Mouse (Mus musculus) adipocyte (in vitro differentiated cells): ENCODE data around the gene 1700049E17Rik2.
"Not testable (repeated sequence)": the region's sequence is repeated elsewhere in the genome, so short reads cannot be mapped to it uniquely, and the experiment has no call there.

Experiments
- DNase-seq: peaks from one replicate; pipeline ENCODE4 v3.0.0-alpha.2; 2016; ENCODE audit warnings: low spot score

The 1700049E17Rik2 gene

DNA sequence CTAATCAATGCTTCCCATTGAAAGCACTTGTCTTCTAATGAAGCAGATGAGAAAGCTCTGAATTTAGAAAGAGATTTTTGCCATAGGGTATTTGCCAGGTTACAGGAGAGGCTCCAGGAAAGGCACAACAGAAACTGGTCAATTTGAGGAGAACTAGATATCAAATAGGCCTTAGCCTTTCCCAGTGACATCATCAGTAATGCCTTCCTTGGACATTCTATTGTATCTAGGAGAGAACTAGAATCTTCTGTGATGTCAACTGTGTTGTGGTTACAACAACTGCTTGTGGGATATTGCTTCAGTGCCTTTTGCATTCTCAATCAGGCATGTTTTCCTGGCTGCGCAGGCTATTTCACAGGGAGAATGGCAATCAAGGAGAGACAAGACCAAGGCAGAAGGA is at the start of gene 1700049E17Rik2:
Gene 1700049E17Rik2, plus strand, starts transcription at position 301 of the 400 bp plus-strand sequence.
- DNase-seq = not testable (repeated sequence)

DNA sequence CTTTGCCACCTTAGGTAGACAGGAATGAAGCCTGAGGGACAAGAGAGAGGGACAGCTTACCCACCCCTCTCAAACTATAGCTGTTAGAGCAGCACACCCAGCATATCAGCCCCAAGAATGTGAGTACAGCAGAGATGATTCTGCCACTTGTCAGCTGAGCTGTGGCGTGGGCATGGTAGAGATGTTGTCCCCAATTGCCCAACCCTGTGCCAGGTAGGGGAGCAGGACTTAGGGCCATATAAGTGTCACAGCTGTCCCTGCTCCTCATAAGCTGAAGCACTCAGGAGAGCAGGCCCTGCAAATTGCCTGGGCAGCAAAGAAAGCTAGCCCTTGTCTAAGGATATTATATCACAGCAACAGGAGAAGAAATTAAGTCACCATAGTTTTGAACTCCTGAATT is 48.3 kb upstream of the 1700049E17Rik2 start:
- not testable (repeated sequence) for DNase-seq

DNA sequence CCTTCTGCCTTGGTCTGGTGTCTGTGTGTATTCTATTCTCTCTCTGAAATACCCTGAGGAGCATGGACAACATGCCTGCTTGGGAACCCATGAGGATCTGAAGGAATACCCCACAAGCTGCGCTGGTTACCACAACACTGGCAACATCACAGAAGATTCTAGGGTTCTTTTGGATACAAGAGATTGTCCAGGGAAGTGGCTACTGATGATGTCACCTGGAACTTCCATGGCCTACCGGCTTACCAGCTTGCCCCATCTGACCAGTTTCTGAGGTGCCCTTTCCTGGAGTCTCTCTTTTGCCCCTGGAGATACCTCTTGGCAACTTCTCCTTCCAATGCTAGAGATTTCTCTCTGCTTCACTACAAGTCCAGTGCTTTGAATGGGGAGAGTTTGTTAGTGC is 17.5 kb upstream of the 1700049E17Rik2 start, which contains the start of gene Gm7970:
Gene Gm7970, minus strand, starts transcription at position 101 of the 400 bp plus-strand sequence.
- not testable (repeated sequence) for DNase-seq

- not testable (repeated sequence) for DNase-seq
Observed at GRCm38 (mm10) chr14:41586346-41586745, 13.3 kb downstream of the 1700049E17Rik2 start.

GRCm38 (mm10) chr14:41600935-41601334 is 27.9 kb downstream of the 1700049E17Rik2 start:
- DNase-seq = not testable (repeated sequence)

- DNase-seq = not testable (repeated sequence)
Observed at GRCm38 (mm10) chr14:41610690-41611089, 37.7 kb downstream of the 1700049E17Rik2 start.

GRCm38 (mm10) chr14:41622535-41622934 is 49.5 kb downstream of the 1700049E17Rik2 start:
- DNase-seq = not testable (repeated sequence)

DNA sequence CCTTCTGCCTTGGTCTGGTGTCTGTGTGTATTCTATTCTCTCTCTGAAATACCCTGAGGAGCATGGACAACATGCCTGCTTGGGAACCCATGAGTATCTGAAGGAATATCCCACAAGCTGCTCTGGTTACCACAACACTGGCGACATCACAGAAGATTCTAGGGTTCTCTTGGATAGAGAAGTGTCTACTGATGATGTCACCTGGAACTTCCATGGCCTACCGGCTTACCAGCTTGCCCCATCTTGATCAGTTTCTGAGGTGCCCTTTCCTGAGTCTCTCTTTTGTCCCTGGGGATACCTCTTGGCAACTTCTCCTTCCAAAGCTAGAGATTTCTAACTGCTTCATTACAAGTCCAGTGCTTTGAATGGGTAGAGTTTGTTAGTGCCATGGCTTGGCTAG is 51.5 kb downstream of the 1700049E17Rik2 start, which contains the start of gene Gm3072:
Gene Gm3072, minus strand, starts transcription at position 101 of the 400 bp plus-strand sequence.
- DNase-seq = not testable (repeated sequence)

DNA sequence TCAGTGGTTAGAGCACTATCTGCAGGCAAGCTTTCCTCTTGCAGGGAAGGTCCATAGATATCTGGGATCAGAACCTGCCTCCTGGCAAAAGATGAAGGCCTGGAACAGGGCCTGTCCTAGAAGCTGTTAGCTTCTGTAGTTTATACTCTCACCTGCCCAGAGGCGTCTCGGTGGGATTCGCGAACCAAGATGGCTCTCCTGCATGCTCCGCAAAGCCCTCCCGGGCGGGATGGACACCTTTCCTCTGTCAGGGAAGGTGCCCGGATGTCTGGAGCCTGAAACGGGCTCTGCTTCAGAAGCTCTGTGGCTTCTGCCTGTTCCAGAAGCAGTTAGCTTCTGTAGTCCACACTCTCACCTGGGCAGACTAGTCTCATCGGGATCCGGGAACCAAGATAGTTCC is 57.1 kb downstream of the 1700049E17Rik2 start:
- not testable (repeated sequence) for DNase-seq
